Mouse (Mus musculus): ENCODE measurements around the gene Fam168b. TPM values are rescaled to one million over a fixed set of nuclear protein-coding genes. Genes with fewer than 3 reads are reported as not detected.

The Fam168b gene
- 65.7 and 69.2 TPM in 2 replicates for polyA plus RNA-seq (2016; fragmentation: Nextera tagmentation; extraction: Ambion mirVana)

- Histone ChIP-seq H3K27ac (ENCODE audit: poor library complexity, severe bottlenecking) (peak within 1 kb of the TSS; percentile 98), H3K9me3 (replicated peaks) (no peaks in the 10 kb centered on the region), H3K27me3 (replicated peaks) (no peaks in the 10 kb centered on the region), H3K4me2 (peak within 1 kb of the TSS; percentile 97), H3K9ac (peak within 1 kb of the TSS; percentile 92), H3K36me3 (no peaks in the 10 kb centered on the region), H3K4me1 (replicated peaks) (peaks cover 32% of the 10 kb centered on the region), H3K4me3 (peak within 1 kb of the TSS; percentile 86)
- ATAC-seq (ENCODE audit: insufficient number of reproducible peaks, low FRiP score), result peak; percentile 91
- whole genome bisulfite sequencing, result 1% methylated on average over 59 of the region's 59 CpGs
Measured at GRCm38 (mm10) chr1:34842887-34843618, at the start of gene Fam168b. TSS of gene Fam168b (minus strand) at chr1:34843065.

GRCm38 (mm10) chr1:34892466-34892865 is 49.6 kb upstream of the Fam168b start:
- H3K9me3 ChIP-seq (replicated peaks), result no peaks in the 10 kb centered on the region
- no peak overlapping the region for H3K4me2 ChIP-seq
- peaks cover 18% of the 10 kb centered on the region for H3K27me3 ChIP-seq (replicated peaks)
- no peak overlapping the region for H3K4me3 ChIP-seq
- 49% methylated on average over 3 of the region's 3 CpGs for WGBS
- ATAC-seq (ENCODE audit: insufficient number of reproducible peaks, low FRiP score), result no peak
- H3K36me3 ChIP-seq, result no peaks in the 10 kb centered on the region
- H3K27ac ChIP-seq (ENCODE audit: poor library complexity, severe bottlenecking), result no peak overlapping the region
- no peak overlapping the region for H3K9ac ChIP-seq
- peaks cover 15% of the 10 kb centered on the region for H3K4me1 ChIP-seq (replicated peaks)

GRCm38 (mm10) chr1:34891559-34892289 is 48.9 kb upstream of the Fam168b start:
- no peak overlapping the region for H3K27ac ChIP-seq (ENCODE audit: poor library complexity, severe bottlenecking)
- no peak for ATAC-seq (ENCODE audit: insufficient number of reproducible peaks, low FRiP score)
- H3K4me2 ChIP-seq, result peak overlapping the region; percentile 27

GRCm38 (mm10) chr1:34883776-34884175 is 40.9 kb upstream of the Fam168b start:
- H3K4me1 ChIP-seq (replicated peaks), result peaks cover 13% of the 10 kb centered on the region
- no peak overlapping the region for H3K9ac ChIP-seq
- H3K9me3 ChIP-seq (replicated peaks), result 0 out of 2 replicates have a peak, but pooled peaks cover 6% of the 10 kb centered on the region
- no peak for ATAC-seq (ENCODE audit: insufficient number of reproducible peaks, low FRiP score)
- no peak overlapping the region for H3K27ac ChIP-seq (ENCODE audit: poor library complexity, severe bottlenecking)
- no peak overlapping the region for H3K4me3 ChIP-seq
- H3K4me2 ChIP-seq, result no peak overlapping the region
- H3K27me3 ChIP-seq (replicated peaks), result no peaks in the 10 kb centered on the region
- H3K36me3 ChIP-seq, result no peaks in the 10 kb centered on the region

More at GRCm38 (mm10) chr1:34891559-34892289, 48.9 kb upstream of the Fam168b start:
- Histone ChIP-seq H3K9me3 (replicated peaks) (no peaks in the 10 kb centered on the region), H3K27me3 (replicated peaks) (peaks cover 18% of the 10 kb centered on the region), H3K4me3 (no peak overlapping the region), H3K9ac (0 out of 2 replicates have a peak overlapping the region, but pooled peaks have one; percentile 31), H3K4me1 (replicated peaks) (peaks cover 15% of the 10 kb centered on the region), H3K36me3 (no peaks in the 10 kb centered on the region)
- 40% methylated on average over 14 of the region's 14 CpGs for WGBS

GRCm38 (mm10) chr1:34879611-34880010 is 36.7 kb upstream of the Fam168b start:
- no peak overlapping the region for H3K9ac ChIP-seq
- peaks cover 28% of the 10 kb centered on the region for H3K36me3 ChIP-seq
- 0 out of 2 replicates have a peak, but pooled peaks cover 6% of the 10 kb centered on the region for H3K9me3 ChIP-seq (replicated peaks)
- H3K27ac ChIP-seq (ENCODE audit: poor library complexity, severe bottlenecking), result no peak overlapping the region
- no peak for ATAC-seq (ENCODE audit: insufficient number of reproducible peaks, low FRiP score)
- 28% methylated on average over 6 of the region's 6 CpGs for WGBS
- H3K27me3 ChIP-seq (replicated peaks), result no peaks in the 10 kb centered on the region
- H3K4me2 ChIP-seq, result no peak overlapping the region
- peaks cover 15% of the 10 kb centered on the region for H3K4me1 ChIP-seq (replicated peaks)
- no peak overlapping the region for H3K4me3 ChIP-seq

GRCm38 (mm10) chr1:34873551-34873950 is 30.7 kb upstream of the Fam168b start:
- Histone ChIP-seq H3K27ac (ENCODE audit: poor library complexity, severe bottlenecking) (no peak overlapping the region), H3K36me3 (peaks cover 69% of the 10 kb centered on the region), H3K9ac (no peak overlapping the region), H3K4me3 (no peak overlapping the region), H3K4me1 (replicated peaks) (no peaks in the 10 kb centered on the region), H3K27me3 (replicated peaks) (no peaks in the 10 kb centered on the region), H3K4me2 (no peak overlapping the region), H3K9me3 (replicated peaks) (no peaks in the 10 kb centered on the region)
- no peak for ATAC-seq (ENCODE audit: insufficient number of reproducible peaks, low FRiP score)
- WGBS, result 85% methylated on average over 5 of the region's 5 CpGs

- Histone ChIP-seq H3K9me3 (replicated peaks) (no peaks in the 10 kb centered on the region), H3K4me1 (replicated peaks) (no peaks in the 10 kb centered on the region), H3K9ac (no peak overlapping the region), H3K4me2 (no peak overlapping the region), H3K27me3 (replicated peaks) (no peaks in the 10 kb centered on the region), H3K36me3 (peaks cover 58% of the 10 kb centered on the region), H3K27ac (ENCODE audit: poor library complexity, severe bottlenecking) (no peak overlapping the region), H3K4me3 (no peak overlapping the region)
- no peak for ATAC-seq (ENCODE audit: insufficient number of reproducible peaks, low FRiP score)
- 88% methylated on average over 9 of the region's 9 CpGs for WGBS
Measured at GRCm38 (mm10) chr1:34871170-34871569, 28.3 kb upstream of the Fam168b start.

GRCm38 (mm10) chr1:34869231-34869630 is 26.4 kb upstream of the Fam168b start:
- no peak overlapping the region for H3K27ac ChIP-seq (ENCODE audit: poor library complexity, severe bottlenecking)
- no peak overlapping the region for H3K9ac ChIP-seq
- no peaks in the 10 kb centered on the region for H3K9me3 ChIP-seq (replicated peaks)
- peaks cover 51% of the 10 kb centered on the region for H3K36me3 ChIP-seq
- 95% methylated on average over 16 of the region's 16 CpGs for WGBS
- peaks cover 6% of the 10 kb centered on the region for H3K4me1 ChIP-seq (replicated peaks)
- H3K4me3 ChIP-seq, result no peak overlapping the region
- H3K4me2 ChIP-seq, result no peak overlapping the region
- no peak for ATAC-seq (ENCODE audit: insufficient number of reproducible peaks, low FRiP score)
- no peaks in the 10 kb centered on the region for H3K27me3 ChIP-seq (replicated peaks)

- Histone ChIP-seq H3K9ac (no peak overlapping the region), H3K4me3 (no peak overlapping the region), H3K36me3 (peaks cover 50% of the 10 kb centered on the region), H3K4me1 (replicated peaks) (peaks cover 14% of the 10 kb centered on the region), H3K4me2 (no peak overlapping the region), H3K9me3 (replicated peaks) (no peaks in the 10 kb centered on the region), H3K27me3 (replicated peaks) (no peaks in the 10 kb centered on the region), H3K27ac (ENCODE audit: poor library complexity, severe bottlenecking) (no peak overlapping the region)
- 79% methylated on average over 8 of the region's 8 CpGs for WGBS
- no peak for ATAC-seq (ENCODE audit: insufficient number of reproducible peaks, low FRiP score)
Measured at GRCm38 (mm10) chr1:34868391-34868790, 25.5 kb upstream of the Fam168b start.

GRCm38 (mm10) chr1:34867574-34867955 is 24.7 kb upstream of the Fam168b start:
- Histone ChIP-seq H3K27ac (ENCODE audit: poor library complexity, severe bottlenecking) (no peak overlapping the region), H3K4me1 (replicated peaks) (peaks cover 15% of the 10 kb centered on the region), H3K36me3 (peaks cover 56% of the 10 kb centered on the region), H3K4me3 (no peak overlapping the region), H3K4me2 (no peak overlapping the region), H3K27me3 (replicated peaks) (no peaks in the 10 kb centered on the region), H3K9me3 (replicated peaks) (no peaks in the 10 kb centered on the region), H3K9ac (no peak overlapping the region)
- 85% methylated on average over 5 of the region's 5 CpGs for WGBS
- no peak for ATAC-seq (ENCODE audit: insufficient number of reproducible peaks, low FRiP score)

GRCm38 (mm10) chr1:34866815-34867573 is 24.1 kb upstream of the Fam168b start:
- no peak; the same call in 1 of the 2 replicates for ATAC-seq (ENCODE audit: insufficient number of reproducible peaks, low FRiP score)
- no peak overlapping the region for H3K4me2 ChIP-seq
- 54% methylated on average over 10 of the region's 10 CpGs for WGBS
- peaks cover 15% of the 10 kb centered on the region for H3K4me1 ChIP-seq (replicated peaks)
- H3K36me3 ChIP-seq, result peaks cover 57% of the 10 kb centered on the region
- no peak overlapping the region for H3K9ac ChIP-seq
- H3K27me3 ChIP-seq (replicated peaks), result no peaks in the 10 kb centered on the region
- no peak overlapping the region for H3K27ac ChIP-seq (ENCODE audit: poor library complexity, severe bottlenecking)
- H3K9me3 ChIP-seq (replicated peaks), result no peaks in the 10 kb centered on the region
- no peak overlapping the region for H3K4me3 ChIP-seq
